Mouse (Mus musculus) stomach, postnatal 0 days (tissue): ENCODE results near the gene Ddx19b. TPM values are rescaled to one million over a fixed set of nuclear protein-coding genes. Genes with fewer than 3 reads are reported as not detected.

Experiments used
- ATAC-seq: fragments of 200-750 bp; cut with Nextera tagmentation; 2 replicates; pipeline ENCODE4 v1.8.0; 2017; ENCODE audit not compliant: low FRiP score, low TSS enrichment
- DNase-seq: peaks from one replicate; pipeline ENCODE4 v3.0.0-alpha.2; 2016; ENCODE audit warnings: low spot score
- H3K27ac ChIP-seq: fragments of 300-500 bp; sonication (generic); replicated peaks from 2 replicates; pipeline ENCODE4 v1.5.1; 2014; ENCODE audit warnings: mild to moderate bottlenecking, control low read depth
- H3K27me3 ChIP-seq: fragments of 300-500 bp; sonication (generic); 2 replicates; pipeline ENCODE4 v1.6.1; 2014; ENCODE audit warnings: low read length; ENCODE audit not compliant: control insufficient read depth, insufficient read depth
- H3K36me3 ChIP-seq: fragments of 300-500 bp; sonication (generic); 2 replicates; pipeline ENCODE4 v1.6.1; 2014; ENCODE audit warnings: low read length, mixed read lengths; ENCODE audit not compliant: control insufficient read depth, insufficient read depth
- H3K4me1 ChIP-seq: fragments of 300-500 bp; sonication (generic); replicated peaks from 2 replicates; pipeline ENCODE4 v1.6.1; 2014; ENCODE audit warnings: antibody characterized with exemption; ENCODE audit not compliant: control insufficient read depth, insufficient read depth
- H3K4me2 ChIP-seq: fragments of 300-500 bp; sonication (generic); replicated peaks from 2 replicates; pipeline ENCODE4 v1.6.1; 2014; ENCODE audit warnings: low read depth, mild to moderate bottlenecking, control low read depth, moderate library complexity
- H3K4me3 ChIP-seq: fragments of 300-500 bp; sonication (generic); 2 replicates; pipeline ENCODE4 v1.5.1; 2014; ENCODE audit warnings: low read depth, low read length, control low read depth
- H3K9ac ChIP-seq: fragments of 300-500 bp; sonication (generic); 2 replicates; pipeline ENCODE4 v1.6.1; 2014; ENCODE audit warnings: mild to moderate bottlenecking, low read length, control low read depth, mixed read lengths
- H3K9me3 ChIP-seq: fragments of 300-500 bp; sonication (generic); 2 replicates; pipeline ENCODE4 v1.6.1; 2016; ENCODE audit warnings: low read length; ENCODE audit not compliant: control insufficient read depth
- CTCF ChIP-seq: IDR thresholded peaks from 2 replicates; pipeline ENCODE4 v1.5.1; 2016; ENCODE audit warnings: antibody characterized with exemption, low read depth, mild to moderate bottlenecking, moderate library complexity
- EP300 ChIP-seq: optimal IDR thresholded peaks from 2 replicates; pipeline ENCODE3; 2016; ENCODE audit warnings: antibody characterized with exemption
- WGBS: fragments of 180-500 bp; shearing (Covaris S2); extraction: QIAGEN DNeasy Blood & Tissue Kit; methylation state at CpG from one replicate; pipeline ENCODE4 v1.1.7; 2014; 5-methylcytosine and 5-hydroxymethylcytosine counted together
- polyA plus RNA-seq: library from polyadenylated mRNA; unstranded; fragments of >200 nt; fragmentation: Nextera tagmentation; extraction: Ambion mirVana; gene quantifications from 2 replicates; pipeline ENCODE4 v1.2.1, GENCODE M21; 2015

Gene Ddx19b
- polyA plus RNA-seq, 1 experiment from 2014 or later = 4.8 TPM

DNA sequence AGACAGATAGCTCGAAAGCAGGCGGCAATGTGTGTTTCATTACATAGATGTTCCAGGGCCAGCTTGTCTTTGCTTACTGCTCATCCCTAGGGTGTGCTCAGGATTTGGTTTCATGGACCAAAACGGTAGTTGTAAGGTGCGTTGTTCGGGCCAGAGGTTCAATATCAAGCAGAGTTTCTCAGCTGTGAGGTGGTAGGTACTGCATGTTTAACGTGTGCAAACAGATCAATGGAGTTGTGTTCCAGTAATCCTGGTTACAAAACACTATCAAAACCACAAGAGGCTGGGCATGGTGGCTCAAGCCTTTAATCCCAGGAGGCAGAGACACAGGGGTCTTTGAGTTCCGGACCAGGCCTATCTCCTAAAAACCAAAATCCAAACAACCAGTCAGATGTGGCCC is 17.6 kb upstream of the Ddx19b start:
- Histone ChIP-seq H3K4me3 (no peak overlapping the region), H3K4me1 (no peaks in the 10 kb centered on the region), H3K27me3 (no peaks in the 10 kb centered on the region), H3K4me2 (no peak overlapping the region), H3K27ac (no peak overlapping the region), H3K9me3 (no peaks in the 10 kb centered on the region), H3K36me3 (peaks cover 56% of the 10 kb centered on the region), H3K9ac (no peak overlapping the region)
- ATAC-seq (no peak), DNase-seq (no peak)
- 92% methylated on average over 7 of the region's 7 CpGs for WGBS
- TF ChIP-seq CTCF (no peak), EP300 (no peak)

DNA sequence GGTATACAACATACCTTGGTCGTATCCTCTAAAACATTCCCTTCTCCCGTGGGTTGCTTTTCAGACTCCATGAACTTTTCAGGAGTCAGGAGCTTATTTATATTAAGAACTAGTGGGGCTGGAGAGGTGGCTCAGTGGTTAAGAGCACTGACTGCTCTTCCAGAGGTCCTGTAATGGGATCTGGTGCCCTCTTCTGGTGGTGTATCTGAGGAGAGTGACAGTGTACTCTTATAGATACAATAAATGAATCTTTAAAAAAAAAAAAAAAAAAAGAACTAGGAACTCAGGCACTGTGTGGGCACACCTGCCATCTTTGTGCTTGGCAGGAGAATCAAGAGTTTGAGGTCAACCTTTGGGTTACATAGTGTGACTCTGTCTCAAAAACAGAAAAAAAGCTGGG is 17.1 kb upstream of the Ddx19b start:
- Histone ChIP-seq H3K27me3 (no peaks in the 10 kb centered on the region), H3K4me2 (no peak overlapping the region), H3K9me3 (no peaks in the 10 kb centered on the region), H3K36me3 (peaks cover 53% of the 10 kb centered on the region), H3K4me3 (no peak overlapping the region), H3K27ac (no peak overlapping the region), H3K4me1 (no peaks in the 10 kb centered on the region), H3K9ac (no peak overlapping the region)
- TF ChIP-seq EP300 = no peak
- WGBS = 87% methylated on average over 2 of the region's 2 CpGs
- ATAC-seq = no peak
- DNase-seq = no peak

DNA sequence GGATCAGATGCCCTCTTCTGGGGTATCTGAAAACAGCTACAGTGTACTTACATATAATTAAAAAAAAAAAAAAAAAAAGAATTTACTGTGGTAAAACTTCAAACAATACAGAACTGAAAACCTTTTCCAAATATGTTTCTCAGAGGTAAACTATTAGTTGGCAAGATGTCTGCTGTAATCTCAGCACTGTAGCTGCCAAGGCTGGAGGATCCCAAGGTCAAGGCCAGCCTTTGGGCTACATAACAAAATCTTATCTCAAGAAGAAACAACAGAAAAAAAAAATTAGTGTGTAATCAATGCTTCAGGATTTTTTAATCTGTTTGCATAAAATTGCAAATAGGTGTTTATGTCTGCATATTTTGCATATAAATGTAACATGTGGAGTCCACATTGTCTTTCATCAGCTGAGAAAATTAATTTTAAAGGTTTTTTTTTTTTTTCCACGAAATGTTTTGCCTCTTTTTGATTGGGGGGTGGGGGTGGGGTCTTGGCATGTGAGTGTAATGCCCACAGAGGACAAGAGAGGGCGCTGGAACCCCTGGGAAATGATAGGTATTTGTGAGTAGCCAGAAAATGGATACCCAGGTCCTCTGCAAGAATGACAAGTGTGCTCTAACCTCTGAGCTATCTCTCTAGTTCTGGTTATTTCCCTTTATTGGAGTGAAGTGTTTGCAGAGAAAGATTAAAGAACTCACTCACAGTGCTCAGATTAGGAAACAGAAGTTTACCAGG is 12.6 kb upstream of the Ddx19b start:
- DNase-seq (no peak), ATAC-seq (no peak)
- no peaks in the 10 kb centered on the region for H3K9me3 ChIP-seq
- no peaks in the 10 kb centered on the region for H3K4me1 ChIP-seq
- H3K9ac ChIP-seq = no peak overlapping the region
- H3K4me2 ChIP-seq = no peak overlapping the region
- H3K4me3 ChIP-seq = no peak overlapping the region
- H3K27me3 ChIP-seq = no peaks in the 10 kb centered on the region
- TF ChIP-seq CTCF (peak; percentile 47), EP300 (no peak)
- H3K27ac ChIP-seq = no peak overlapping the region
- H3K36me3 ChIP-seq = peaks cover 49% of the 10 kb centered on the region
- WGBS = 50% methylated on average over 2 of the region's 2 CpGs

DNA sequence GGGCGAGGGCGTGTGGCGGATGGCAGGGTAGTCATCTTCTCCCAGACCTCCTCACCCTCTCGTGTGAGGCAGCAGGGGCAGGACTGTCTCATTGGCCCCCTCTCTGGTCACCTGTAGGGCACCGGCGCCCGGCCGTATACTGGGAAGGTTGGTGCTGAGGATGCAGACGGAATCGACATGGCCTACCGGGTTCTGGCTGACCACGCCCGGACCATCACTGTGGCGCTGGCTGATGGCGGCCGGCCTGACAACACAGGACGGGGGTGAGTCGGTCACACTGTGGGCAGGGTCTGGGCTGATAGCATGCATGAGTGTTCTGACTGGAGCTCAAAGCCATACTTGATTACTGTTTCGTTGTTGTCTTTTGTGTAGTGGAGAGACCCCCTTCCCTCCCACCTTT is 11.0 kb upstream of the Ddx19b start:
- Histone ChIP-seq H3K36me3 (peaks cover 39% of the 10 kb centered on the region), H3K4me1 (no peaks in the 10 kb centered on the region), H3K27me3 (no peaks in the 10 kb centered on the region), H3K9ac (no peak overlapping the region), H3K9me3 (no peaks in the 10 kb centered on the region), H3K4me3 (no peak overlapping the region), H3K27ac (no peak overlapping the region), H3K4me2 (no peak overlapping the region)
- DNase-seq (no peak), ATAC-seq (0 out of 2 replicates have a peak, but pooled peaks have one; percentile 47)
- no peak for TF ChIP-seq CTCF
- no peak for TF ChIP-seq EP300
- WGBS = 97% methylated on average over 19 of the region's 19 CpGs

DNA sequence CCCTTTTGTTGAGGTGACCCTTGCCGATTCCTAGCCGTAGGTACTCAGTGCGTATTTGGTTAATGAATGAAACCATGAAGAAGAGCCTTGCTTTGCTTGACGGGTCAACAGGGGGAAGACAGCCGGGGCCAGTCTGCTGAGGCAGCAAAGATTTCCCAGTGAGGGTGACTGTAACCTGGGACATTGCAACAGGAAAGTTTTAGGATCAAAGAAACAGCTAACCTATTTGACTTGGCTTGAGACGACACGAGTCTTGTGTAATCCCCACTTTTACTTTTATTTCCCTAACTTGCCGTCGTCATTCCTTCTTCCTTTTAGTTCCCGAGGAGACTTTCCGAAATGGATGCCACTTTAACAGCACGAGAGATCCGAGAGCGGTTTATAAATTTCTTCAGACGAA is 5.0 kb upstream of the Ddx19b start:
- 88% methylated on average over 15 of the region's 15 CpGs for WGBS
- Histone ChIP-seq H3K27me3 (no peaks in the 10 kb centered on the region), H3K27ac (no peak overlapping the region), H3K9me3 (no peaks in the 10 kb centered on the region), H3K9ac (no peak overlapping the region), H3K36me3 (peaks cover 9% of the 10 kb centered on the region; the same call in 1 of the 2 replicates), H3K4me1 (no peaks in the 10 kb centered on the region), H3K4me3 (no peak overlapping the region), H3K4me2 (no peak overlapping the region)
- TF ChIP-seq CTCF (no peak), EP300 (no peak)
- ATAC-seq = no peak
- DNase-seq = no peak

DNA sequence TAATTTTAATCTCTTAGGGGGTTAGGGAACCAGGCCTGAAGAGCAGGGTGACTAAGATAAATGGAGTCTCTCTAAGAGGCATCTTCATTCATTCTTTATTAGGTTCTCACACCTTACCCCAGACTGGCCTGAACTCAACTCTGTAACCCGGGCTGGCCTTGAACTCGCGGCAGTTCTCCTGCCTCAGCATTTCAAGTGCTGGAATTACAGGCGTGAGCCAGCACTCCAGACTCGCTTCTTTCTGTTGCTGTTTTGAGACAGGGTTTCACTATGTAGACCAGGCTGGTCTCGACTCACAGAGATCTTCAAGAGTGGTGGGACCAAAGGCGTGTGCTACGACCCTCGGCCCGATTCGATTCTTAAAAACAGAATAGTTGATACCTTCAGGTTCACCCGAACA is 2.7 kb upstream of the Ddx19b start:
- DNase-seq = peak; percentile 34

More for the DNA sequence above, 2.7 kb upstream of the Ddx19b start:
- H3K27me3 ChIP-seq = no peaks in the 10 kb centered on the region
- H3K9me3 ChIP-seq = no peaks in the 10 kb centered on the region
- H3K9ac ChIP-seq = peak overlapping the region; percentile 72
- 0 out of 2 replicates have a peak, but pooled peaks have one; percentile 3 for ATAC-seq
- peak overlapping the region; percentile 72 for H3K4me2 ChIP-seq
- peak overlapping the region; percentile 67 for H3K4me3 ChIP-seq
- no peak for TF ChIP-seq EP300
- no peak for TF ChIP-seq CTCF
- 17% methylated on average over 12 of the region's 12 CpGs for WGBS
- peak overlapping the region; percentile 75 for H3K27ac ChIP-seq
- no peaks in the 10 kb centered on the region for H3K4me1 ChIP-seq
- peaks cover 5% of the 10 kb centered on the region; the same call in 1 of the 2 replicates for H3K36me3 ChIP-seq
